Mouse (Mus musculus) cerebellum, postnatal 4 days (tissue): ENCODE measurements around the gene Lama2.
"Not testable (repeated sequence)": the region's sequence is repeated elsewhere in the genome, so short reads cannot be mapped to it uniquely, and the experiment has no call there.

Experiments
- DNase-seq, 2 experiments: peaks; one replicate each; pipeline ENCODE4 v3.0.0; 2022; ENCODE audit warnings: low spot score in 2 of 2, mixed read lengths in 1 of 2

The Lama2 gene

GRCm38 (mm10) chr10:27012804-27013365 is 606.7 kb downstream of the Lama2 start:
- DNase-seq: no peak

GRCm38 (mm10) chr10:27007364-27007763 is 612.2 kb downstream of the Lama2 start:
- no peak for DNase-seq

- DNase-seq: no peak
Measured at GRCm38 (mm10) chr10:27005716-27006115, 613.8 kb downstream of the Lama2 start.

GRCm38 (mm10) chr10:27001554-27002178 is 617.9 kb downstream of the Lama2 start:
- no peak for DNase-seq

- no peak for DNase-seq
Measured at GRCm38 (mm10) chr10:26996684-26997083, 622.9 kb downstream of the Lama2 start.

- no peak for DNase-seq
Measured at GRCm38 (mm10) chr10:26995987-26996386, 623.6 kb downstream of the Lama2 start.

- DNase-seq: peak in 1 of 2 experiments; percentile 57
Measured at GRCm38 (mm10) chr10:26995182-26995975, 624.2 kb downstream of the Lama2 start.

GRCm38 (mm10) chr10:26993971-26994761 is 625.4 kb downstream of the Lama2 start:
- DNase-seq: no peak

GRCm38 (mm10) chr10:26985451-26985850 is 634.1 kb downstream of the Lama2 start:
- no peak for DNase-seq

- DNase-seq: not testable (repeated sequence)
Measured at GRCm38 (mm10) chr10:26984082-26984481, 635.5 kb downstream of the Lama2 start.

- no peak for DNase-seq
Measured at GRCm38 (mm10) chr10:26983583-26983982, 636.0 kb downstream of the Lama2 start.

- no peak for DNase-seq
Measured at GRCm38 (mm10) chr10:26982621-26983020, 636.9 kb downstream of the Lama2 start.

- DNase-seq: no peak
Measured at GRCm38 (mm10) chr10:26975372-26975771, 644.2 kb downstream of the Lama2 start.

GRCm38 (mm10) chr10:26974224-26974623 is 645.3 kb downstream of the Lama2 start:
- no peak for DNase-seq

- DNase-seq: no peak
Measured at GRCm38 (mm10) chr10:26973575-26973974, 646.0 kb downstream of the Lama2 start.

GRCm38 (mm10) chr10:26958513-26958912 is 661.0 kb downstream of the Lama2 start:
- no peak for DNase-seq

- DNase-seq: no peak
Measured at GRCm38 (mm10) chr10:26950448-26950847, 669.1 kb downstream of the Lama2 start.

GRCm38 (mm10) chr10:26949667-26950066 is 669.9 kb downstream of the Lama2 start:
- DNase-seq: no peak

GRCm38 (mm10) chr10:26948331-26948730 is 671.2 kb downstream of the Lama2 start:
- DNase-seq: no peak

- no peak for DNase-seq
Measured at GRCm38 (mm10) chr10:26939549-26939948, 680.0 kb downstream of the Lama2 start.

GRCm38 (mm10) chr10:26938464-26938863 is 681.1 kb downstream of the Lama2 start:
- DNase-seq: not testable (repeated sequence)

- not testable (repeated sequence) for DNase-seq
Measured at GRCm38 (mm10) chr10:26936056-26936455, 683.5 kb downstream of the Lama2 start.
